In the genomic region with DNA sequence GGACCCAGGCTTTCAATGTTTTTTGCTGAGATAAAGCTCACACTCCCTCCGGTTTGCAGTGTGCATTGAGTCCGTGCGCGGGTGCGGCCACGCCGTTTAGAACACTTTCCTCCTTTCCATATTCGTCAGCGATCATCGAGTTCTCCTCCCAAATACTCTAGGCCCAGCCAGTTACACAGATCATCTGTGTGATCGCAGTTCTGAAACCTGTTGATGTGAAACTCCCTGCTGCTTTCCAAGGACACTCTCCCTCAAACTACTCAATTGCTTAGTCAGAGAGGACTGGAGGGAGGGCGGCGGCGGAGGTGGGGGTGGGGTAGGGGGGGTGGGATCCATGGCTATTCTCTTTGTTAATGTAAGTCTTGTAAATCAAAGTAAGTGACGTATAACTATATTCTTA, we compare ENCODE assay signal across 20 mouse cellular contexts.
DNase-seq lines count a peak whose midpoint lies in the region; ATAC-seq and TF ChIP-seq lines count a peak whose summit lies in the region.
"Had no signal": no experiment of that assay in that cellular context is flagged by ENCODE, and none has a peak within 500 bp of the region (broad histone marks: within the 10 kb centered on the region; RNA-seq: fewer than 3 reads in every experiment).

No protein-coding gene starts in this region.

- no peak for ATAC-seq in midbrain, embryonic 16.5 days
- ATAC-seq: activated CD4-positive, CD25-positive, alpha-beta regulatory T cell, adult 4 months; forebrain, embryonic 13.5 days; forebrain, embryonic 15.5 days; forebrain, postnatal 0 days had no signal

- H3K27me3 ChIP-seq in midbrain, embryonic 16.5 days (ENCODE audit: control insufficient read depth, insufficient read depth, low read depth, low read length) = no peaks in the 10 kb centered on the region
- H3K27me3 ChIP-seq: embryonic facial prominence, embryonic 12.5 days; forebrain, embryonic 13.5 days; forebrain, embryonic 15.5 days had no signal

- no peak overlapping the region for H3K4me2 ChIP-seq in midbrain, embryonic 16.5 days (ENCODE audit: low read length)
- H3K4me2 ChIP-seq: embryonic facial prominence, embryonic 12.5 days; forebrain, embryonic 13.5 days; forebrain, embryonic 15.5 days had no signal

- no peaks in the 10 kb centered on the region for H3K9me3 ChIP-seq in ES-E14 (ENCODE audit: control insufficient read depth, insufficient read depth, low read depth, low read length)
- no peaks in the 10 kb centered on the region for H3K9me3 ChIP-seq in midbrain, embryonic 16.5 days (replicated peaks; ENCODE audit: control insufficient read depth, low read length, poor library complexity, severe bottlenecking)
- H3K9me3 ChIP-seq: embryonic facial prominence, embryonic 10.5 days; embryonic facial prominence, embryonic 12.5 days; forebrain, embryonic 13.5 days; forebrain, embryonic 15.5 days had no signal

- peak; percentile 81 for DNase-seq in ES-CJ7 (ENCODE audit: low read depth, low spot score)
- peak; percentile 21 for DNase-seq in ES-E14 (ENCODE audit: low read depth, low spot score)
- DNase-seq in WW6 (ENCODE audit: low read depth, low spot score) = peak; percentile 9
- no peak for DNase-seq in urinary bladder, adult 18-20 months (ENCODE audit: low spot score in 2 of 2)
- DNase-seq in kidney, adult 11 months = no peak
- DNase-seq: adrenal gland, adult 8-10 months; adrenal gland, postnatal 14 days; adrenal gland, postnatal 36 days; cerebellum, adult 11-12 months; cerebellum, adult 2 months; cerebellum, adult 9-10 months; cerebellum, postnatal 10 days; cerebellum, postnatal 25 days; forebrain, postnatal 0 days had no signal

- H3K27ac ChIP-seq in ES-E14 (ENCODE audit: insufficient read depth, low read depth, low read length, poor library complexity, severe bottlenecking) = no peak overlapping the region
- no peak overlapping the region for H3K27ac ChIP-seq in midbrain, embryonic 16.5 days (ENCODE audit: low read length)
- H3K27ac ChIP-seq: embryonic facial prominence, embryonic 10.5 days; embryonic facial prominence, embryonic 12.5 days; forebrain, embryonic 13.5 days; forebrain, embryonic 15.5 days had no signal

- H3K36me3 ChIP-seq in ES-E14 (ENCODE audit: control insufficient read depth, insufficient read depth, low read length, poor library complexity, severe bottlenecking) = no peaks in the 10 kb centered on the region
- no peaks in the 10 kb centered on the region for H3K36me3 ChIP-seq in midbrain, embryonic 16.5 days (ENCODE audit: control insufficient read depth, insufficient read depth, low read length)
- H3K36me3 ChIP-seq: embryonic facial prominence, embryonic 10.5 days; embryonic facial prominence, embryonic 12.5 days; forebrain, embryonic 15.5 days had no signal

- in situ Hi-C loops in ES-E14 (cut with MboI; ENCODE audit: low sequenced_read_pairs in 2 of 2, unreplicated experiment in 2 of 2) = no loop called here

- 93% methylated on average over 15 of the region's 15 CpGs for WGBS in midbrain, embryonic 16.5 days

- no peak overlapping the region for H3K4me3 ChIP-seq in ES-E14 (ENCODE audit: insufficient read depth in 1 of 2, low read depth in 1 of 2, low read length in 2 of 2, poor library complexity in 1 of 2, severe bottlenecking in 1 of 2)
- no peak overlapping the region for H3K4me3 ChIP-seq in midbrain, embryonic 16.5 days (ENCODE audit: low read depth, low read length)
- H3K4me3 ChIP-seq: embryonic facial prominence, embryonic 10.5 days; embryonic facial prominence, embryonic 12.5 days; forebrain, embryonic 13.5 days; forebrain, embryonic 15.5 days had no signal

- peaks cover 0 to 2% of the 10 kb centered on the region in 2 experiments; a peak in 2 of 4 replicates for H3K4me1 ChIP-seq in ES-E14 (ENCODE audit: control insufficient read depth in 2 of 2, insufficient read depth in 2 of 2, low read length in 2 of 2, poor library complexity in 1 of 2)
- no peaks in the 10 kb centered on the region for H3K4me1 ChIP-seq in midbrain, embryonic 16.5 days (ENCODE audit: control insufficient read depth, insufficient read depth, low read length)
- H3K4me1 ChIP-seq: embryonic facial prominence, embryonic 10.5 days; embryonic facial prominence, embryonic 12.5 days; forebrain, embryonic 13.5 days; forebrain, embryonic 15.5 days had no signal

- H3K9ac ChIP-seq in ES-E14 (ENCODE audit: insufficient read depth, low read depth, low read length, poor library complexity, severe bottlenecking) = no peak overlapping the region
- no peak overlapping the region for H3K9ac ChIP-seq in midbrain, embryonic 16.5 days (ENCODE audit: low read depth, low read length)
- H3K9ac ChIP-seq: embryonic facial prominence, embryonic 12.5 days; forebrain, embryonic 13.5 days; forebrain, embryonic 15.5 days; forebrain, postnatal 0 days had no signal

TF ChIP-seq in ES-E14, 5 proteins besides CTCF, POLR2A, EP300 and RAD21:
- TF ChIP-seq CHD2 (IDR thresholded peaks at IDR 0.05; ENCODE audit: low read depth, low read length) = no peak
- TF ChIP-seq MAFK (IDR thresholded peaks at IDR 0.05; ENCODE audit: insufficient read depth, low read depth, low read length) = no peak
- TF ChIP-seq HCFC1 (IDR thresholded peaks at IDR 0.05; ENCODE audit: borderline replicate concordance, insufficient read depth, low read length) = no peak
- TF ChIP-seq ZNF384 (IDR thresholded peaks at IDR 0.05; ENCODE audit: low read depth, low read length) = no peak
- no peak for TF ChIP-seq ZC3H11A (IDR thresholded peaks at IDR 0.05; ENCODE audit: borderline replicate concordance, low read depth, low read length)

Comparison
In these comparisons a context has a peak if more than half of its experiments do, and no peak if none do; other contexts are left out.
1. DNase-seq: peak in ES-CJ7 (single experiment), ES-E14 (single experiment) and WW6 (single experiment); none in urinary bladder, adult 18-20 months (0 of 2) and kidney, adult 11 months (single experiment).